Mouse (Mus musculus) myocyte (in vitro differentiated cells): ENCODE measurements around the gene Stxbp4. TPM values are rescaled to one million over a fixed set of nuclear protein-coding genes. Genes with fewer than 3 reads are reported as not detected.

Experiments
- H3K27me3 ChIP-seq: one replicate; pipeline ENCODE4 v1.6.1; 2011; ENCODE audit not compliant: control insufficient read depth, insufficient read depth, insufficient read length
- H3K36me3 ChIP-seq: one replicate; pipeline ENCODE4 v1.6.1; 2011; ENCODE audit not compliant: control insufficient read depth, insufficient read depth
- H3K4me2 ChIP-seq: one replicate; pipeline ENCODE4 v1.6.1; 2011; ENCODE audit warnings: low read depth, control low read depth
- H3K4me3 ChIP-seq: one replicate; pipeline ENCODE4 v1.5.1; 2011; ENCODE audit warnings: mild to moderate bottlenecking, control low read depth, moderate library complexity
- H3K79me2 ChIP-seq: one replicate; pipeline ENCODE4 v1.6.1; 2011; ENCODE audit not compliant: control insufficient read depth, insufficient read depth
- H3ac ChIP-seq: one replicate; pipeline ENCODE4 v1.6.1; 2011; ENCODE audit not compliant: control insufficient read depth, insufficient read length
- CEBPB ChIP-seq: IDR thresholded peaks from 2 replicates; pipeline ENCODE4 v1.6.1; 2011; ENCODE audit warnings: mild to moderate bottlenecking, moderate library complexity; ENCODE audit not compliant: poor library complexity, insufficient read depth, severe bottlenecking
- E2F4 ChIP-seq: IDR thresholded peaks from one replicate; pipeline ENCODE4 v1.6.1; 2011; ENCODE audit warnings: mild to moderate bottlenecking, control low read depth, moderate library complexity; ENCODE audit not compliant: insufficient read depth
- MAX ChIP-seq: IDR thresholded peaks from one replicate; pipeline ENCODE4 v1.6.1; 2011; ENCODE audit warnings: low read depth, mild to moderate bottlenecking, control low read depth
- MYOD1 ChIP-seq, 3 experiments: IDR thresholded peaks; one replicate each; pipeline ENCODE4 v1.6.1; 2011; ENCODE audit warnings: control low read depth in 2 of 3, low read depth in 2 of 3, mild to moderate bottlenecking in 2 of 3, moderate library complexity in 1 of 3; ENCODE audit not compliant: insufficient read length in 2 of 3, control insufficient read depth in 1 of 3
- MYOG ChIP-seq, 3 experiments: IDR thresholded peaks; one replicate each; pipeline ENCODE4 v1.6.1; 2011; ENCODE audit warnings: control low read depth in 2 of 3, low read depth in 2 of 3, mild to moderate bottlenecking in 2 of 3; ENCODE audit not compliant: insufficient read length in 2 of 3, control insufficient read depth in 1 of 3, insufficient read depth in 1 of 3
- POLR2A ChIP-seq: IDR thresholded peaks from one replicate; pipeline ENCODE4 v1.6.1; 2011; ENCODE audit warnings: low read depth, mild to moderate bottlenecking, control low read depth, moderate library complexity; ENCODE audit not compliant: insufficient read length
- POLR2AphosphoS2 ChIP-seq: IDR thresholded peaks from one replicate; pipeline ENCODE4 v1.6.1; 2011; ENCODE audit warnings: low read depth, control low read depth; ENCODE audit not compliant: insufficient read length
- REST ChIP-seq: IDR thresholded peaks from one replicate; pipeline ENCODE4 v1.6.1; 2011; ENCODE audit warnings: mild to moderate bottlenecking, control low read depth, moderate library complexity; ENCODE audit not compliant: insufficient read depth, insufficient read length
- SRF ChIP-seq: IDR thresholded peaks from one replicate; pipeline ENCODE4 v1.6.1; 2011; ENCODE audit warnings: low read depth; ENCODE audit not compliant: control insufficient read depth, insufficient read length
- TCF12 ChIP-seq: IDR thresholded peaks from one replicate; pipeline ENCODE4 v1.6.1; 2011; ENCODE audit warnings: mild to moderate bottlenecking, control low read depth; ENCODE audit not compliant: poor library complexity, insufficient read depth, severe bottlenecking
- TCF3 ChIP-seq: IDR thresholded peaks from one replicate; pipeline ENCODE4 v1.6.1; 2011; ENCODE audit warnings: low read depth, control low read depth; ENCODE audit not compliant: insufficient read length
- USF1 ChIP-seq: IDR thresholded peaks from one replicate; pipeline ENCODE4 v1.6.1; 2011; ENCODE audit warnings: low read depth, mild to moderate bottlenecking, control low read depth, moderate library complexity
- polyA plus RNA-seq: library from polyadenylated mRNA; unstranded; fragments of >200 nt; fragmentation: generic; extraction: Trizol; gene quantifications from one replicate; pipeline ENCODE4 v1.2.1, GENCODE M21; 2012; ENCODE audit warnings: missing spikeins

The Stxbp4 gene
- polyA plus RNA-seq, 1 experiment, result 2.9 TPM

GRCm38 (mm10) chr11:90590996-90591395 lies 46.9 kb downstream of the Stxbp4 start:
- Histone ChIP-seq H3K27me3 (no peaks in the 10 kb centered on the region), H3K4me3 (no peak overlapping the region), H3K36me3 (no peaks in the 10 kb centered on the region), H3ac (no peak overlapping the region), H3K79me2 (no peaks in the 10 kb centered on the region), H3K4me2 (no peak overlapping the region)
- TF ChIP-seq MYOG (IDR thresholded peaks at IDR 0.05; ENCODE audit: control insufficient read depth in 1 of 3, insufficient read depth in 1 of 3, insufficient read length in 2 of 3, low read depth in 2 of 3) (no peak), TCF3 (no peak), USF1 (no peak), SRF (no peak), POLR2AphosphoS2 (no peak), E2F4 (no peak), REST (no peak), MAX (no peak), TCF12 (no peak), MYOD1 (IDR thresholded peaks at IDR 0.05; ENCODE audit: control insufficient read depth in 1 of 3, insufficient read length in 2 of 3, low read depth in 2 of 3) (no peak), CEBPB (no peak), POLR2A (no peak)

DNA sequence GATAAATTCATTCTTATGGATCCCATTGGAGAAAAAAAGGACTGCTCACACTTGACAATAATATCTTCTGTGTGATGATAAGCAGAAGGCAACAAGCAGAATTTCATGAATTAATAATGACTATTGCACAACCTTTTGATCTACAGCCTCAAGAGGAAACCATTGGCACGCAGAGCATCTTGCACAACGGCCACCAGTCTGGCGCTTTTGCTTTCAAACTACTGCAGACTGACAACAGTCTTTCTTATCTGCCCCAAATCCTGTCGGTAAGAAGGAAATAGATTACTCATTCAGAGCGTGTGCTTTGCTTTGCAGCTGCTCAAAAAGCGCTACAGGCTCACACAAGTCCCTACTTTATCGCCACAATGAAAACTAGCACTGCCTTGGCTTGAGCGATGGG lies 51.7 kb downstream of the Stxbp4 start:
- no peak for TF ChIP-seq USF1
- no peak for TF ChIP-seq MYOD1 (IDR thresholded peaks at IDR 0.05; ENCODE audit: control insufficient read depth in 1 of 3, insufficient read length in 2 of 3, low read depth in 2 of 3)
- TF ChIP-seq REST, result no peak
- TF ChIP-seq CEBPB, result no peak
- no peak for TF ChIP-seq MAX
- TF ChIP-seq POLR2A, result no peak
- no peak for TF ChIP-seq TCF3
- TF ChIP-seq MYOG (IDR thresholded peaks at IDR 0.05; ENCODE audit: control insufficient read depth in 1 of 3, insufficient read depth in 1 of 3, insufficient read length in 2 of 3, low read depth in 2 of 3), result no peak
- TF ChIP-seq TCF12, result no peak
- TF ChIP-seq SRF, result no peak
- no peak for TF ChIP-seq E2F4
- TF ChIP-seq POLR2AphosphoS2, result no peak
- H3K4me2 ChIP-seq, result no peak overlapping the region
- no peak overlapping the region for H3ac ChIP-seq
- no peaks in the 10 kb centered on the region for H3K27me3 ChIP-seq
- no peaks in the 10 kb centered on the region for H3K79me2 ChIP-seq
- H3K4me3 ChIP-seq, result no peak overlapping the region
- no peaks in the 10 kb centered on the region for H3K36me3 ChIP-seq

- H3K27me3 ChIP-seq, result no peaks in the 10 kb centered on the region
- H3K4me2 ChIP-seq, result no peak overlapping the region
- H3ac ChIP-seq, result no peak overlapping the region
- TF ChIP-seq POLR2AphosphoS2, result no peak
- no peak for TF ChIP-seq POLR2A
- TF ChIP-seq MYOD1 (IDR thresholded peaks at IDR 0.05; ENCODE audit: control insufficient read depth in 1 of 3, insufficient read length in 2 of 3, low read depth in 2 of 3), result no peak
- TF ChIP-seq CEBPB, result no peak
- TF ChIP-seq E2F4, result no peak
- H3K36me3 ChIP-seq, result no peaks in the 10 kb centered on the region
- no peaks in the 10 kb centered on the region for H3K79me2 ChIP-seq
- H3K4me3 ChIP-seq, result no peak overlapping the region
These were observed 52.1 kb downstream of the Stxbp4 start for GRCm38 (mm10) chr11:90585754-90586153.

DNA sequence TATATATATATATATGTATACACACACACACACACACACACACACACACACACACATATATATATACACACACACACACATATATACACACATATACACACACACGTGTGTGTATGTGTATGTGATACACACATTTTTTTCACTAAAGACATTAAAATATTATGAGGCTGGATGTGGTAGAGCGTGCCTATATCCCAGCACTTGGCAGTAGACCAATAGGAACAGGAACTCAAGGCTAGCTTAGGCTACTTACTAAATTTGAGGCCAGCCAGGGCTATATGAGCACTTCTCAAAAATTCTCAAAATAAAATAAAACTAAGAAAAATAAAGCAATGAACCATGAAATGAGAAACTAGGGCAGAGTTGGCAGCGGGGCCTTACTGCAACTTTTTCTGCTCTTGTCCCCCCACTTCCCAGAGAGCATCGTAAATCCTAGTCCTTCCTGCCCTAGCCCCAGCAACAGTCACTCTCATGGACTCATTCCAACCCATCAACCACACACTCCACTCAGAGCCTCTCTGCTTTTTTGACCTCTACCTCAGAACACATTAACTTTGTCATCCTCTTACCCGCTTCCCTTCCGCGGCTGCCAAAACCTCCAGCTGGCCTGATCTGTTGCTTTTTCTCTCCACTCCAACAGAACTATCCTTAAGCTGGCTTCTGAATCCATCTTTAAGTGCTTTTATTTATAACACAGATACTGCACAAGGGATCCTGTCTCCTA lies 60.7 kb downstream of the Stxbp4 start:
- H3K4me3 ChIP-seq, result no peak overlapping the region
- TF ChIP-seq E2F4 (no peak), TCF3 (no peak)
- H3K79me2 ChIP-seq, result no peaks in the 10 kb centered on the region
- H3K4me2 ChIP-seq, result no peak overlapping the region
- no peak overlapping the region for H3ac ChIP-seq
- H3K27me3 ChIP-seq, result no peaks in the 10 kb centered on the region
- H3K36me3 ChIP-seq, result no peaks in the 10 kb centered on the region

DNA sequence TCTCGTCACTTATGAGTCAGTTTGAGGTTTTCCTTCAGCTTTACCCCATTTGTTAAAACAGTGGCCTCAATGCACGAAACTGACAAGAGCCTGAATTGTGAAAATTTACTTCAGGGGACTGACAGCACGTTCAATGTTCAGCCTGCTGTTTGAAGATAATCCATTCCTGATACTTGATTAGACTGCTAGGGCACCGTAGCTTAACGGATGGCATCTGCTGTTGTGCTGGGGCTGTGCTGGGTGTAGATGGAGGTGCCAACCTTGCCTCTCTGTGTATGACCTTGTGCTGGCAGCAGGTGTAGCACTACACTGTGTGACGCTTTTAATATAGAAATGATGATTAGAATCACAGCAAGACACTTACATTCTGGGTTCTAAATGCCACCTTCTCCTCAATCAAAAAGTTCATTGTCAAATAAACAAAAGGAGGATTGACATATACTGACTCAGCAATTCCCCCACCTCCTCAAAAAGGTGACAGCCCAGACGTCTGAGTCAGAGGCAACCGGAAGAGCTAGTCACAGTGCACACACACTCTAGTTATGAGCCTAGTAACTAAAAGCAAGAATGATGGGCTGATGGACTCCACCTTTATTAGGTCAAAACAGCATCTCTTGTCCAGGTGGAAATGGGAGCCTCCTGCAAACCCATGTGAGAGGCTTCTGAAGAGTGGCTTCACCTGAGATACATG lies 61.5 kb downstream of the Stxbp4 start:
- H3K36me3 ChIP-seq, result no peaks in the 10 kb centered on the region
- H3K79me2 ChIP-seq, result no peaks in the 10 kb centered on the region
- no peaks in the 10 kb centered on the region for H3K27me3 ChIP-seq
- no peak for TF ChIP-seq MYOG (IDR thresholded peaks at IDR 0.05; ENCODE audit: control insufficient read depth in 1 of 3, insufficient read depth in 1 of 3, insufficient read length in 2 of 3, low read depth in 2 of 3)
- no peak for TF ChIP-seq MAX
- TF ChIP-seq USF1, result no peak
- no peak for TF ChIP-seq POLR2A
- no peak for TF ChIP-seq CEBPB
- no peak for TF ChIP-seq REST
- TF ChIP-seq TCF3, result no peak
- no peak for TF ChIP-seq E2F4
- no peak for TF ChIP-seq TCF12
- TF ChIP-seq MYOD1 (IDR thresholded peaks at IDR 0.05; ENCODE audit: control insufficient read depth in 1 of 3, insufficient read length in 2 of 3, low read depth in 2 of 3), result no peak
- TF ChIP-seq SRF, result no peak
- TF ChIP-seq POLR2AphosphoS2, result no peak
- no peak overlapping the region for H3ac ChIP-seq
- no peak overlapping the region for H3K4me2 ChIP-seq
- no peak overlapping the region for H3K4me3 ChIP-seq
